Mouse (Mus musculus): Measurements from ENCODE around the gene Setd2.
A peak's percentile ranks its signal among the peaks of the same experiment; 100 is the strongest.

Gene Setd2

GRCm38 (mm10) chr9:110623416-110624195 is 91.2 kb downstream of the Setd2 start:
- no peak for DNase-seq (ENCODE audit: low read depth, low spot score)

- DNase-seq (ENCODE audit: low read depth, low spot score) = peak; percentile 94
Observed at GRCm38 (mm10) chr9:110624361-110625166, 92.2 kb downstream of the Setd2 start, which contains the start of gene Nradd. Nradd (minus strand) TSS chr9:110624452.

GRCm38 (mm10) chr9:110625350-110625908 is 93.0 kb downstream of the Setd2 start:
- DNase-seq (ENCODE audit: low read depth, low spot score) = peak; percentile 75

GRCm38 (mm10) chr9:110630171-110630570 is 97.8 kb downstream of the Setd2 start:
- peak; percentile 24 for DNase-seq (ENCODE audit: low read depth, low spot score)

GRCm38 (mm10) chr9:110631191-110631590 is 98.8 kb downstream of the Setd2 start:
- peak; percentile 37 for DNase-seq (ENCODE audit: low read depth, low spot score)

GRCm38 (mm10) chr9:110631651-110632275 is 99.4 kb downstream of the Setd2 start:
- DNase-seq (ENCODE audit: low read depth, low spot score) = no peak

- DNase-seq (ENCODE audit: low read depth, low spot score) = no peak
Observed at GRCm38 (mm10) chr9:110632671-110633070, 100.3 kb downstream of the Setd2 start.

DNA sequence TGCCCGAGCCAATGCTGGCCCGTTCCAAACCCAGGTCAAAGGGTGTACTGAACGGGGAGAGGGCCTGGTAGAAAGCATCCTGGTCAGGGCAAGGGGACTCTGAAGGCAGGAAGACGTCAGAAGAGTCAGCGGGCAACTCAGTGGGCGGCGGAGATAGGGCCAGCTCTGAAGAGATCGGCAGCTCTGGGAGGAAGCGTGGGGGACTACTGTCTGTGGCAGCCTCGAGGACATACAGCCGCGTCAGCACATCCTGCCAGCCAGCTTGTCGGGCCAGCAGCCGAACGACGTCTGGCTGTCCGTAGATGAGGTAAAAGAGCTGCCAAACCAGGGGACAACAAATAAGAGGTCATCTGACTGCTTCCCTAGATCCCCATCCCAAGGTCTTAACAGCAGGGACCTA is 101.5 kb downstream of the Setd2 start:
- peak; percentile 31 for DNase-seq (ENCODE audit: low read depth, low spot score)

- DNase-seq (ENCODE audit: low read depth, low spot score) = peak; percentile 89
Observed at GRCm38 (mm10) chr9:110635225-110635624, 102.8 kb downstream of the Setd2 start.

DNA sequence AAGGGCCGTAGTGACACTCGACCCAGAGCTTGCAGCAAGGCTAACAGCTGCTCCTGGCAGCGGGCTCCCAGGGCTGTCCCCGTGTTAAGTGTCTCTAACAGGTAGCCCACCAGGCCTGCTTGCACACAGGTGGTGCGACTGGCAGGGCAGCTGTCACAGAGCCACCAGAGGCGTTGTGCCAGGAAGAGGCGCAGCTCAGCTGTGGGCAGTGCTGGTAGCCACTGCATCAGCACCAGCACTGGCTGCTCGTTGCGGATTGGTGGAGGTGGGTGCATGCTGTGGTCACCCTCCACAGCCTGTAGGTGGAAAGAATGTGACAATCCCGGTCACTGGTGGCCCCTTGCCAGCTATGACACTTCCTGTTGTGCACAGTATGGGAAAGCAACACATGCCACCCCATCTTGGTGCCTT is 106.2 kb downstream of the Setd2 start:
- DNase-seq (ENCODE audit: low read depth, low spot score) = peak; percentile 17

GRCm38 (mm10) chr9:110641006-110641405 is 108.6 kb downstream of the Setd2 start:
- DNase-seq (ENCODE audit: low read depth, low spot score) = no peak

DNA sequence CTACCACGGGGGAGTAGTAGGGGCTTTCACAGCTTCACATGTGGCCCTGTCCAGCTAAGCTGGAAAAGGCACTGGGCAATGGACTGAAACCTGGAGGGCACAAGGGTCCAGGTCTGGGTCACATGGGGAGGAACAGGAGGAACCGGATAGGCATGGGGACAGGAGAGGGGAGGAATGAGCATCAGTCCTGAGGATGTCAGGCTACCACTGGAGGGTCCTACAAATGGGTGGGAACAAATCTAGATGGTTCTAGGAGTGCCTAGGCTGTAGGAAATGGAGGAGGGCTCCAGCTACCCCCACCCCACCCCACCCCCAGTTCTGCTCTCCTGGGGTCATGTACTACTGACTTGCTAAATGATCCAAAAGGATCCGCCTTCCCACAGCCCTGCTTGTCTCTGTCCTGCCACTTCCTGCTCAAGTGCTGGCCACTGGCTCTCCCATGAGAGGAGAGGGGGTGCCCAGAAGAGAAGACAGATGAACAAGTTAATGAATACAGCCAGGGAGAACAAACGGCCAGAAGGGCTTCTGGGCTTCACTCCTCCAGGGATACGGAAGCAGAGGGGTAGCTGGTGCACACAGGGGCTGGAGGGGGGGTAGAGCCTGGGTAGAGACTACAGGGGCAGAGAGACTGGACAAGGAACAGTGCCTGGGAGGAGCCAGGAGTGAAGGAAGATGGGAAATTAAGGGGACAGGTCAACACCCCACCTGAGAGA is 110.6 kb downstream of the Setd2 start:
- no peak for DNase-seq (ENCODE audit: low read depth, low spot score)

GRCm38 (mm10) chr9:110643787-110644186 is 111.4 kb downstream of the Setd2 start:
- no peak for DNase-seq (ENCODE audit: low read depth, low spot score)

GRCm38 (mm10) chr9:110644295-110644694 is 111.9 kb downstream of the Setd2 start:
- no peak for DNase-seq (ENCODE audit: low read depth, low spot score)

DNA sequence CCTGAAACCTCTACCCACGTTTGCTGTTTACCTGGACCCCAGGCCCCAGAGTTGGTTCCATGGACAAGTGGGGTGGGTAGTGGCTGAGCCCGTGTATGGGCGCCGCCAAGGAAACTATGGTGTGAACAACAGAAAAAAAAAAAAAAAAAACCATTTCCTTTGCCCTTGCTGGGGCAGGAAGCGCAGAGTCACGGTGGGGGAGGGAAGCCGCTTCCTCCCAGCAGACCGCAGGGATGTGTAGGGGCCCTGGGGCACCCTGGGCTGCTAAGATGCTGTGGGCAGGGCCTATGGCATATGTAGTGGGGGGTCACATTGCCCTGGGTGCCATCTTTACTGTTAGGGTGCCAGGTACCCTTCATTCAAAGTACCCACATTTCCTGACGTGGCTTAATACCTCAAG is 112.8 kb downstream of the Setd2 start:
- no peak for DNase-seq (ENCODE audit: low read depth, low spot score)

GRCm38 (mm10) chr9:110649775-110650174 is 117.4 kb downstream of the Setd2 start:
- peak; percentile 75 for DNase-seq (ENCODE audit: low read depth, low spot score)

GRCm38 (mm10) chr9:110651931-110652722 is 119.7 kb downstream of the Setd2 start:
- DNase-seq (ENCODE audit: low read depth, low spot score) = no peak

DNA sequence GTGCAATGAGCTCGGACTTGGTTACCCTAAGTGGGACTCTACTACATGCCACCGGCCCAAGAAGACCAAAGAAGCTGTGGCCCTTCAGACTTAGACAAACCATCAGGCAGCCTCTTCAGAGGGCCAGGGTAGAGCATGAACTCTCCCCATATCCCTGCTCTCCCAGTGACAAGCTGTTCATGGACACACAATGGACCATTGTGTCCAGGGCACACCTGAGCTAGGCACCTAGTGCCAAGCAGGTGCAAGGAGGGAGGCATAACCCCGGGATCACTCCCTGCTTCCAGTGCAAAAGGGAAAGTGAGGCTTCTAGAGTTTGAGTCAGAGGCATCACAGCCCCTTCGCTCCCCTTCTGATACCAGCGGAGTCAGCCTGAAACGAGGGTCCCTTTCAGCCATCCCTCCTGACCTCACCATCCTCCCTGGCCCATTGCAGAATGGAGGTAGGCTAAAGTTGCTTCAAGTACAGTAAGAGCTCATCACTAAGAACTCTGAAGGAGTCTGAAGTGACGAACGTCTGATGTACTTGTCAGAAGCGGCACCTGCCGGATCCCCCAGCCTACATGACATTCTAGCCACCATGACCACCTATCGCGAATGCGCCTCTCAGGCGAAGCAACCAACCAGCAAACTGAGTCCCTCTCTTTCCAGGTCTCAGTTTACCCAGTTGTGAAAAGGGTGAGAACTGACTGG is 120.7 kb downstream of the Setd2 start:
- no peak for DNase-seq (ENCODE audit: low read depth, low spot score)

DNA sequence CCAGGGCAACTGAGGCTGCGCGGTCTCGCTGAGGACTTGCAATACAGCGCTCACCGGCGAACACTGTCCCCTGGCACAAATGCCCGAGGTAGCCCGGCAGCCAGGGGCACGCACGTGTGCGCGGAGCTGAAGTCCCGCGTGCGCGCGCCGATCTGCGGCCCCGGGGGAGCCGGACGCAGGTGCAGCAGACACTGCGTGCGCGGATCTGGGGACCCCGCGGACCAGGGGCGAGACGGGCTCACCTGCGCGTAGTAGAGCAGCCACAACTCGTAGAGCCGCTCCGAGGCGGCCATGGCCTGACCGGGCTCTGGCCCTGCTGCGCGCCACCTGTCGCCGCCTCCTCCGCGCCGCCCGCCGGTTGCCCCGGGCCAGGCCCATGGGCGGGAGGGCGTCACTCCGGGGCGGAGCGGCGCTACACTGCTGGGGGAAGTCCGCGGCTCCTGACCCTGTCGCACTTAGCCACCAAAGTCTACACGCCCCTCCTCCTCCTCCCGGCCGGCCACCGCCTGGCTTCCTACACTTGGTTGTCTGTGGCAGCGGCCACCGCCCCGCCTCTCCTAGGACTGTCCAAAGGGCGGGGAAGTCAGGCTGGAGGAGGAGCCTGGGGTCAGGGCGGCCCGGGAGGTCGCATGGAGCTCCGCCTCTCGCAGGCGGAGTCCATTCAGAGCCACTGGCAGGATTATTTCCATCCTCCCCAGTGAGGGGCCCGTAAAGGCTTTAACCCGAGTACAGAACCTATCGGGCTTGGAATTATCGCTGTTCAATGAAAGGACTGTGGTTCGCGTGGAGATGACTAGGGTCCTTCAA is 121.5 kb downstream of the Setd2 start, which contains the start of gene Nbeal2:
Nbeal2 (minus strand) TSS at position 507 of the 807 bp plus-strand sequence.
- peak; percentile 91 for DNase-seq (ENCODE audit: low read depth, low spot score)

Data from brain, adult 2 months (tissue).